Mouse (Mus musculus): Measurements from ENCODE around the gene Cyp4f13. TPM values are rescaled to one million over a fixed set of nuclear protein-coding genes. Genes with fewer than 3 reads are reported as not detected.

Gene Cyp4f13
- total RNA-seq, 1 experiment, result 15.2 TPM

- in situ Hi-C loops (cut with MboI; ENCODE audit: low sequenced_read_pairs in 2 of 2, unreplicated experiment in 2 of 2), result no loop called here
- H3K4me3 ChIP-seq (ENCODE audit: insufficient read depth in 1 of 2, low read depth in 1 of 2, low read length in 2 of 2, poor library complexity in 1 of 2, severe bottlenecking in 1 of 2), result no peak overlapping the region
- TF ChIP-seq ZC3H11A (IDR thresholded peaks at IDR 0.05; ENCODE audit: borderline replicate concordance, low read depth, low read length) (no peak), CHD2 (IDR thresholded peaks at IDR 0.05; ENCODE audit: low read depth, low read length) (no peak), MAFK (IDR thresholded peaks at IDR 0.05; ENCODE audit: insufficient read depth, low read depth, low read length) (no peak), ZNF384 (IDR thresholded peaks at IDR 0.05; ENCODE audit: low read depth, low read length) (no peak), HCFC1 (IDR thresholded peaks at IDR 0.05; ENCODE audit: borderline replicate concordance, insufficient read depth, low read length) (no peak)
- H3K36me3 ChIP-seq (ENCODE audit: control insufficient read depth, insufficient read depth, low read length, poor library complexity, severe bottlenecking), result no peaks in the 10 kb centered on the region
- H3K9me3 ChIP-seq (ENCODE audit: control insufficient read depth, insufficient read depth, low read depth, low read length), result no peaks in the 10 kb centered on the region
- 0 out of 4 replicates have a peak, but pooled peaks cover 0 to under 1% of the 10 kb centered on the region in 2 experiments for H3K4me1 ChIP-seq (ENCODE audit: control insufficient read depth in 2 of 2, insufficient read depth in 2 of 2, low read length in 2 of 2, poor library complexity in 1 of 2)
- H3K27ac ChIP-seq (ENCODE audit: insufficient read depth, low read depth, low read length, poor library complexity, severe bottlenecking), result no peak overlapping the region
- no peak for DNase-seq (ENCODE audit: low read depth, low spot score)
- no peak overlapping the region for H3K9ac ChIP-seq (ENCODE audit: insufficient read depth, low read depth, low read length, poor library complexity, severe bottlenecking)
Measured at GRCm38 (mm10) chr17:32919123-32919522, 28.1 kb downstream of the Cyp4f13 start.

- in situ Hi-C loops (cut with MboI; ENCODE audit: low sequenced_read_pairs in 2 of 2, unreplicated experiment in 2 of 2), result no loop called here
- no peak for DNase-seq (ENCODE audit: low read depth, low spot score)
- no peaks in the 10 kb centered on the region for H3K9me3 ChIP-seq (ENCODE audit: control insufficient read depth, insufficient read depth, low read depth, low read length)
- no peak for TF ChIP-seq MAFK (IDR thresholded peaks at IDR 0.05; ENCODE audit: insufficient read depth, low read depth, low read length)
- no peak for TF ChIP-seq ZNF384 (IDR thresholded peaks at IDR 0.05; ENCODE audit: low read depth, low read length)
- no peak for TF ChIP-seq ZC3H11A (IDR thresholded peaks at IDR 0.05; ENCODE audit: borderline replicate concordance, low read depth, low read length)
- no peak for TF ChIP-seq CHD2 (IDR thresholded peaks at IDR 0.05; ENCODE audit: low read depth, low read length)
- TF ChIP-seq HCFC1 (IDR thresholded peaks at IDR 0.05; ENCODE audit: borderline replicate concordance, insufficient read depth, low read length), result no peak
- H3K4me3 ChIP-seq (ENCODE audit: insufficient read depth in 1 of 2, low read depth in 1 of 2, low read length in 2 of 2, poor library complexity in 1 of 2, severe bottlenecking in 1 of 2), result no peak within 1 kb of the TSS
- no peak within 1 kb of the TSS for H3K9ac ChIP-seq (ENCODE audit: insufficient read depth, low read depth, low read length, poor library complexity, severe bottlenecking)
- no peak within 1 kb of the TSS for H3K27ac ChIP-seq (ENCODE audit: insufficient read depth, low read depth, low read length, poor library complexity, severe bottlenecking)
- no peaks in the 10 kb centered on the region for H3K4me1 ChIP-seq (ENCODE audit: control insufficient read depth in 2 of 2, insufficient read depth in 2 of 2, low read length in 2 of 2, poor library complexity in 1 of 2)
- H3K36me3 ChIP-seq (ENCODE audit: control insufficient read depth, insufficient read depth, low read length, poor library complexity, severe bottlenecking), result no peaks in the 10 kb centered on the region
Measured at GRCm38 (mm10) chr17:32917131-32917530, 30.1 kb downstream of the Cyp4f13 start, which contains the start of gene Cyp4f14. Gene Cyp4f14, minus strand, starts transcription at chr17:32917342.

- H3K36me3 ChIP-seq (ENCODE audit: control insufficient read depth, insufficient read depth, low read length, poor library complexity, severe bottlenecking), result no peaks in the 10 kb centered on the region
- no peak for DNase-seq (ENCODE audit: low read depth, low spot score)
- H3K9ac ChIP-seq (ENCODE audit: insufficient read depth, low read depth, low read length, poor library complexity, severe bottlenecking), result no peak overlapping the region
- in situ Hi-C loops (cut with MboI; ENCODE audit: low sequenced_read_pairs in 2 of 2, unreplicated experiment in 2 of 2), result no loop called here
- no peak for TF ChIP-seq ZNF384 (IDR thresholded peaks at IDR 0.05; ENCODE audit: low read depth, low read length)
- no peak for TF ChIP-seq HCFC1 (IDR thresholded peaks at IDR 0.05; ENCODE audit: borderline replicate concordance, insufficient read depth, low read length)
- no peak for TF ChIP-seq CHD2 (IDR thresholded peaks at IDR 0.05; ENCODE audit: low read depth, low read length)
- TF ChIP-seq MAFK (IDR thresholded peaks at IDR 0.05; ENCODE audit: insufficient read depth, low read depth, low read length), result no peak
- no peak for TF ChIP-seq ZC3H11A (IDR thresholded peaks at IDR 0.05; ENCODE audit: borderline replicate concordance, low read depth, low read length)
- no peak overlapping the region for H3K4me3 ChIP-seq (ENCODE audit: insufficient read depth in 1 of 2, low read depth in 1 of 2, low read length in 2 of 2, poor library complexity in 1 of 2, severe bottlenecking in 1 of 2)
- H3K4me1 ChIP-seq (ENCODE audit: control insufficient read depth in 2 of 2, insufficient read depth in 2 of 2, low read length in 2 of 2, poor library complexity in 1 of 2), result no peaks in the 10 kb centered on the region
- no peaks in the 10 kb centered on the region for H3K9me3 ChIP-seq (ENCODE audit: control insufficient read depth, insufficient read depth, low read depth, low read length)
- H3K27ac ChIP-seq (ENCODE audit: insufficient read depth, low read depth, low read length, poor library complexity, severe bottlenecking), result no peak overlapping the region
Measured at GRCm38 (mm10) chr17:32916075-32916474, 31.1 kb downstream of the Cyp4f13 start.

- in situ Hi-C loops (cut with MboI; ENCODE audit: low sequenced_read_pairs in 2 of 2, unreplicated experiment in 2 of 2), result no loop called here
- no peak for DNase-seq (ENCODE audit: low read depth, low spot score)
- no peak overlapping the region; a peak in 1 of 4 replicates for H3K4me3 ChIP-seq (ENCODE audit: insufficient read depth in 1 of 2, low read depth in 1 of 2, low read length in 2 of 2, poor library complexity in 1 of 2, severe bottlenecking in 1 of 2)
- TF ChIP-seq HCFC1 (IDR thresholded peaks at IDR 0.05; ENCODE audit: borderline replicate concordance, insufficient read depth, low read length) (no peak), CHD2 (IDR thresholded peaks at IDR 0.05; ENCODE audit: low read depth, low read length) (no peak), ZNF384 (IDR thresholded peaks at IDR 0.05; ENCODE audit: low read depth, low read length) (no peak), ZC3H11A (IDR thresholded peaks at IDR 0.05; ENCODE audit: borderline replicate concordance, low read depth, low read length) (no peak)
- H3K9me3 ChIP-seq (ENCODE audit: control insufficient read depth, insufficient read depth, low read depth, low read length), result no peaks in the 10 kb centered on the region
- peaks cover 2 to 6% of the 10 kb centered on the region in 2 experiments; a peak in 2 of 4 replicates for H3K4me1 ChIP-seq (ENCODE audit: control insufficient read depth in 2 of 2, insufficient read depth in 2 of 2, low read length in 2 of 2, poor library complexity in 1 of 2)
- H3K9ac ChIP-seq (ENCODE audit: insufficient read depth, low read depth, low read length, poor library complexity, severe bottlenecking), result no peak overlapping the region
- no peaks in the 10 kb centered on the region for H3K36me3 ChIP-seq (ENCODE audit: control insufficient read depth, insufficient read depth, low read length, poor library complexity, severe bottlenecking)
- H3K27ac ChIP-seq (ENCODE audit: insufficient read depth, low read depth, low read length, poor library complexity, severe bottlenecking), result no peak overlapping the region
Measured at GRCm38 (mm10) chr17:32906172-32906571, 41.0 kb downstream of the Cyp4f13 start.

GRCm38 (mm10) chr17:32905239-32905638 lies 42.0 kb downstream of the Cyp4f13 start:
- Histone ChIP-seq H3K27ac (ENCODE audit: insufficient read depth, low read depth, low read length, poor library complexity, severe bottlenecking) (no peak overlapping the region), H3K36me3 (ENCODE audit: control insufficient read depth, insufficient read depth, low read length, poor library complexity, severe bottlenecking) (no peaks in the 10 kb centered on the region), H3K4me1 (ENCODE audit: control insufficient read depth in 2 of 2, insufficient read depth in 2 of 2, low read length in 2 of 2, poor library complexity in 1 of 2) (peaks cover 2 to 7% of the 10 kb centered on the region in 2 experiments; a peak in 3 of 4 replicates), H3K9ac (ENCODE audit: insufficient read depth, low read depth, low read length, poor library complexity, severe bottlenecking) (peak overlapping the region; percentile 36; the same call in 1 of the 2 replicates), H3K9me3 (ENCODE audit: control insufficient read depth, insufficient read depth, low read depth, low read length) (no peaks in the 10 kb centered on the region), H3K4me3 (ENCODE audit: insufficient read depth in 1 of 2, low read depth in 1 of 2, low read length in 2 of 2, poor library complexity in 1 of 2, severe bottlenecking in 1 of 2) (peak overlapping the region; percentile 50 to 53)
- TF ChIP-seq HCFC1 (IDR thresholded peaks at IDR 0.05; ENCODE audit: borderline replicate concordance, insufficient read depth, low read length) (no peak), CHD2 (IDR thresholded peaks at IDR 0.05; ENCODE audit: low read depth, low read length) (no peak), ZNF384 (IDR thresholded peaks at IDR 0.05; ENCODE audit: low read depth, low read length) (no peak), MAFK (IDR thresholded peaks at IDR 0.05; ENCODE audit: insufficient read depth, low read depth, low read length) (no peak), ZC3H11A (IDR thresholded peaks at IDR 0.05; ENCODE audit: borderline replicate concordance, low read depth, low read length) (no peak)
- peak; percentile 88 for DNase-seq (ENCODE audit: low read depth, low spot score)
- in situ Hi-C loops (cut with MboI; ENCODE audit: low sequenced_read_pairs in 2 of 2, unreplicated experiment in 2 of 2), result no loop called here

All from ES-E14 (cell line).